Mouse (Mus musculus): ENCODE results near the gene Gorasp2.

Gene Gorasp2

GRCm38 (mm10) chr2:70660887-70661714 lies at the start of gene Gorasp2:
Gorasp2 (plus strand) TSS chr2:70661576.
- peak; percentile 97 for DNase-seq

- DNase-seq: no peak
Measured at GRCm38 (mm10) chr2:70614745-70615351, 46.5 kb upstream of the Gorasp2 start.

- DNase-seq: no peak
Measured at GRCm38 (mm10) chr2:70616076-70616475, 45.3 kb upstream of the Gorasp2 start.

GRCm38 (mm10) chr2:70616617-70617016 lies 44.8 kb upstream of the Gorasp2 start:
- no peak for DNase-seq

GRCm38 (mm10) chr2:70619232-70619835 lies 42.0 kb upstream of the Gorasp2 start:
- no peak for DNase-seq

- peak; percentile 34 for DNase-seq
Measured at GRCm38 (mm10) chr2:70620225-70620624, 41.2 kb upstream of the Gorasp2 start.

- DNase-seq: no peak
Measured at GRCm38 (mm10) chr2:70622244-70622643, 39.1 kb upstream of the Gorasp2 start.

GRCm38 (mm10) chr2:70625761-70626160 lies 35.6 kb upstream of the Gorasp2 start:
- DNase-seq: no peak

- DNase-seq: no peak
Measured at GRCm38 (mm10) chr2:70628397-70628796, 33.0 kb upstream of the Gorasp2 start.

GRCm38 (mm10) chr2:70629339-70629761 lies 32.0 kb upstream of the Gorasp2 start:
- DNase-seq: peak; percentile 12

GRCm38 (mm10) chr2:70629921-70630320 lies 31.5 kb upstream of the Gorasp2 start:
- DNase-seq: no peak

- no peak for DNase-seq
Measured at GRCm38 (mm10) chr2:70631321-70631720, 30.1 kb upstream of the Gorasp2 start.

- DNase-seq: no peak
Measured at GRCm38 (mm10) chr2:70632412-70632811, 29.0 kb upstream of the Gorasp2 start.

GRCm38 (mm10) chr2:70634028-70634690 lies 27.2 kb upstream of the Gorasp2 start:
- DNase-seq: no peak

- DNase-seq: no peak
Measured at GRCm38 (mm10) chr2:70640968-70641367, 20.4 kb upstream of the Gorasp2 start.

GRCm38 (mm10) chr2:70642971-70643565 lies 18.3 kb upstream of the Gorasp2 start:
- DNase-seq: no peak

GRCm38 (mm10) chr2:70645266-70645780 lies 16.1 kb upstream of the Gorasp2 start:
- DNase-seq: no peak

- no peak for DNase-seq
Measured at GRCm38 (mm10) chr2:70647681-70648080, 13.7 kb upstream of the Gorasp2 start.

- no peak for DNase-seq
Measured at GRCm38 (mm10) chr2:70648271-70648670, 13.1 kb upstream of the Gorasp2 start.

GRCm38 (mm10) chr2:70649471-70649870 lies 11.9 kb upstream of the Gorasp2 start:
- no peak for DNase-seq

- DNase-seq: no peak
Measured at GRCm38 (mm10) chr2:70651820-70652219, 9.6 kb upstream of the Gorasp2 start.

GRCm38 (mm10) chr2:70657083-70657482 lies 4.3 kb upstream of the Gorasp2 start:
- DNase-seq: no peak

Measured in right cerebral cortex, adult 18-20 months (tissue).